28 mouse cellular contexts compared by ENCODE assay signal in the genomic region with DNA sequence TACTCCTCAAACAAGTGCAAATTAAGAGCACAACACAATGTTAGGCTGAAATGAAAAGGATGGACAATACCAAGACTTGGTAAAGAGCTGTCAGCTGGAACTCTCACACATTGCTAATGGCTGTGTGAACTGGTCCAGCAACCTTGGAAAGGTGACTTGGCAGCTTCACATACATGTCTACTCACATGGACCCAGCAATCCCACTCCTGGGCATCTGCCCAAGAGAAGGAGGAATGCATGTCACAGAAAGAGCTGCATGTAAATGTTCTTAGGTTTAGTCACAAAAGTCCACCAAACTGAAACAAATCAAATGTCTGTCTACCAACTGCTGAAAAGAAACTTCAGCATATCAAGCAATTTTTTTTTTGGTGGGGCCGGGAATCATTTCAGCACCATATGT. TPM values are rescaled to one million over a fixed set of nuclear protein-coding genes. Genes with fewer than 3 reads are reported as not detected.
DNase-seq lines count a peak whose midpoint lies in the region; ATAC-seq lines count a peak whose summit lies in the region.
"Had no signal": no experiment of that assay in that cellular context is flagged by ENCODE, and none has a peak within 500 bp of the region (broad histone marks: within the 10 kb centered on the region; RNA-seq: fewer than 3 reads in every experiment).

No protein-coding gene starts in this region.

- H3K27ac ChIP-seq in heart, embryonic 15.5 days = peak overlapping the region; percentile 1; the same call in 1 of the 2 replicates
- no peak overlapping the region for H3K27ac ChIP-seq in heart, embryonic 10.5 days
- H3K27ac ChIP-seq: embryonic facial prominence, embryonic 12.5 days; embryonic facial prominence, embryonic 15.5 days; forebrain, embryonic 12.5 days; forebrain, embryonic 15.5 days; heart, adult 2 months; hindbrain, embryonic 14.5 days; hindbrain, postnatal 0 days had no signal

- no peaks in the 10 kb centered on the region for H3K36me3 ChIP-seq in heart, embryonic 15.5 days
- no peaks in the 10 kb centered on the region for H3K36me3 ChIP-seq in heart, embryonic 10.5 days
- H3K36me3 ChIP-seq: embryonic facial prominence, embryonic 12.5 days; embryonic facial prominence, embryonic 15.5 days; forebrain, embryonic 12.5 days; forebrain, embryonic 15.5 days had no signal

- DNase-seq in cerebellum, postnatal 10 days = peak; percentile 55 to 59
- no peak for DNase-seq in cerebellum, adult 8-10 months
- DNase-seq in heart, embryonic 10.5 days (ENCODE audit: low spot score) = no peak
- DNase-seq in Muller cell, postnatal 12 days (ENCODE audit: inconsistent ontology term) = peak; percentile 12
- DNase-seq in spleen, postnatal 4 days (ENCODE audit: low spot score in 2 of 2) = no peak
- DNase-seq: adrenal gland, adult 8-10 months; adrenal gland, postnatal 25 days; cerebellum, adult 11-12 months; cerebellum, adult 9-10 months; cerebellum, postnatal 25 days; gastrocnemius, postnatal 10 days; heart, adult 2 months; heart, postnatal 10 days; heart, postnatal 4 days; kidney, adult 18-20 months; kidney, adult 9 months had no signal

- no peak overlapping the region for H3K9ac ChIP-seq in heart, embryonic 15.5 days
- H3K9ac ChIP-seq: embryonic facial prominence, embryonic 12.5 days; embryonic facial prominence, embryonic 15.5 days; forebrain, embryonic 12.5 days; forebrain, embryonic 15.5 days; hindbrain, embryonic 14.5 days had no signal

- no peak for ATAC-seq in heart, embryonic 15.5 days (replicated peaks; ENCODE audit: insufficient number of reproducible peaks, insufficient read depth, low FRiP score, low read depth)
- ATAC-seq: activated CD4-positive, CD25-positive, alpha-beta regulatory T cell, adult 4 months; forebrain, embryonic 15.5 days; hindbrain, postnatal 0 days; inflammation-experienced regulatory T-cells, adult 6 months; intestine, embryonic 16.5 days had no signal

- WGBS in heart, embryonic 15.5 days = 23% methylated on average over 1 of the region's 1 CpGs
- WGBS in heart, embryonic 10.5 days = 64% methylated on average over 1 of the region's 1 CpGs

- no peak overlapping the region for H3K4me2 ChIP-seq in heart, embryonic 15.5 days
- H3K4me2 ChIP-seq: embryonic facial prominence, embryonic 12.5 days; embryonic facial prominence, embryonic 15.5 days; forebrain, embryonic 12.5 days; forebrain, embryonic 15.5 days; heart, embryonic 11.5 days; hindbrain, embryonic 14.5 days had no signal

- no peak overlapping the region for H3K4me3 ChIP-seq in heart, embryonic 15.5 days
- no peak overlapping the region for H3K4me3 ChIP-seq in heart, embryonic 10.5 days
- H3K4me3 ChIP-seq: embryonic facial prominence, embryonic 12.5 days; embryonic facial prominence, embryonic 15.5 days; erythroblast, embryonic 14.5 days; forebrain, embryonic 12.5 days; forebrain, embryonic 15.5 days; heart, adult 2 months had no signal

- peaks cover 17% of the 10 kb centered on the region for H3K4me1 ChIP-seq in heart, embryonic 15.5 days (replicated peaks)
- peaks cover 8% of the 10 kb centered on the region; the same call in 1 of the 2 replicates for H3K4me1 ChIP-seq in heart, embryonic 10.5 days

- H3K27me3 ChIP-seq in heart, embryonic 15.5 days = no peaks in the 10 kb centered on the region
- no peaks in the 10 kb centered on the region for H3K27me3 ChIP-seq in heart, embryonic 10.5 days (ENCODE audit: insufficient read depth, poor library complexity, severe bottlenecking)
- H3K27me3 ChIP-seq: embryonic facial prominence, embryonic 12.5 days; embryonic facial prominence, embryonic 15.5 days; forebrain, embryonic 12.5 days; forebrain, embryonic 15.5 days had no signal

- H3K9me3 ChIP-seq in heart, embryonic 15.5 days (replicated peaks) = no peaks in the 10 kb centered on the region
- no peaks in the 10 kb centered on the region for H3K9me3 ChIP-seq in heart, embryonic 10.5 days
- H3K9me3 ChIP-seq: embryonic facial prominence, embryonic 12.5 days; embryonic facial prominence, embryonic 15.5 days; forebrain, embryonic 12.5 days; forebrain, embryonic 15.5 days had no signal

RNA-seq across cellular contexts. Expression of a gene that starts 5.2 kb away (rescaled TPM):
- 7.9 and 8.3 TPM in 2 replicates for polyA plus RNA-seq in heart, embryonic 15.5 days (2015; fragmentation: Nextera tagmentation; extraction: Ambion mirVana)
- polyA plus RNA-seq in heart, embryonic 10.5 days (2016; fragmentation: Nextera tagmentation; extraction: Ambion mirVana) = 8.4 and 11.8 TPM in 2 replicates

RNA-seq across cellular contexts. Expression of a gene that starts 5.3 kb away (rescaled TPM):
- 43.2 and 59.0 TPM in 2 replicates for polyA plus RNA-seq in heart, embryonic 15.5 days (2015; fragmentation: Nextera tagmentation; extraction: Ambion mirVana)
- polyA plus RNA-seq in heart, embryonic 10.5 days (2016; fragmentation: Nextera tagmentation; extraction: Ambion mirVana) = 76.2 and 80.7 TPM in 2 replicates

RNA-seq across cellular contexts. Expression of a gene that starts 28.3 kb away (rescaled TPM):
- 0.60 and 0.83 TPM in 2 replicates for polyA plus RNA-seq in heart, embryonic 15.5 days (2015; fragmentation: Nextera tagmentation; extraction: Ambion mirVana)
- 0.47 and 0.54 TPM in 2 replicates for polyA plus RNA-seq in heart, embryonic 10.5 days (2016; fragmentation: Nextera tagmentation; extraction: Ambion mirVana)
- polyA plus RNA-seq: activated CD4-positive, CD25-positive, alpha-beta regulatory T cell, adult 4 months; erythroblast, embryonic 14.5 days; inflammation-experienced regulatory T-cells, adult 6 months had no signal

RNA-seq across cellular contexts. Expression of a gene that starts 29.2 kb away (rescaled TPM):
- 287 and 381 TPM in 2 replicates for polyA plus RNA-seq in heart, embryonic 15.5 days (2015; fragmentation: Nextera tagmentation; extraction: Ambion mirVana)
- polyA plus RNA-seq in heart, embryonic 10.5 days (2016; fragmentation: Nextera tagmentation; extraction: Ambion mirVana) = 457 and 500 TPM in 2 replicates

RNA-seq across cellular contexts. Expression of a gene that starts 37.8 kb away (rescaled TPM):
- polyA plus RNA-seq in heart, embryonic 15.5 days (2015; fragmentation: Nextera tagmentation; extraction: Ambion mirVana) = 3,799 and 4,649 TPM in 2 replicates
- 1,899 and 2,942 TPM in 2 replicates for polyA plus RNA-seq in heart, embryonic 10.5 days (2016; fragmentation: Nextera tagmentation; extraction: Ambion mirVana)
- polyA plus RNA-seq: activated CD4-positive, CD25-positive, alpha-beta regulatory T cell, adult 4 months; inflammation-experienced regulatory T-cells, adult 6 months had no signal

Comparison
In these comparisons a context has a peak if more than half of its experiments do, and no peak if none do; other contexts are left out.
1. DNase-seq: peak in cerebellum, postnatal 10 days (2 of 2) and Muller cell, postnatal 12 days (single experiment); none in cerebellum, adult 8-10 months (single experiment), heart, embryonic 10.5 days (single experiment) and spleen, postnatal 4 days (0 of 2).